Mouse (Mus musculus) embryonic facial prominence, embryonic 11.5 days (tissue): ENCODE data around the gene Cela1. TPM values are rescaled to one million over a fixed set of nuclear protein-coding genes. Genes with fewer than 3 reads are reported as not detected.

Source experiments
- ATAC-seq: fragments of 200-750 bp; cut with Nextera tagmentation; replicated peaks from 2 replicates; pipeline ENCODE4 v1.8.0; 2017; ENCODE audit warnings: low read depth; ENCODE audit not compliant: insufficient number of reproducible peaks, low FRiP score, low TSS enrichment
- DNase-seq: peaks from one replicate; pipeline ENCODE4 v3.0.0-alpha.2; 2015; ENCODE audit warnings: low spot score
- H3K27ac ChIP-seq: fragments of 300-500 bp; sonication (generic); replicated peaks from 2 replicates; pipeline ENCODE4 v1.5.1; 2014; ENCODE audit warnings: mild to moderate bottlenecking, low read depth, low read length, control low read depth
- H3K27me3 ChIP-seq: fragments of 300-500 bp; sonication (generic); 2 replicates; pipeline ENCODE4 v1.6.1; 2014; ENCODE audit warnings: mild to moderate bottlenecking, low read length, moderate library complexity, mixed read lengths; ENCODE audit not compliant: control insufficient read depth, insufficient read depth
- H3K36me3 ChIP-seq: fragments of 300-500 bp; sonication (generic); replicated peaks from 2 replicates; pipeline ENCODE4 v1.6.1; 2014; ENCODE audit warnings: low read depth, mild to moderate bottlenecking, low read length, moderate library complexity, mixed read lengths; ENCODE audit not compliant: control insufficient read depth, insufficient read depth
- H3K4me1 ChIP-seq: fragments of 300-500 bp; sonication (generic); 2 replicates; pipeline ENCODE4 v1.6.1; 2014; ENCODE audit warnings: low read length, mixed read lengths; ENCODE audit not compliant: control insufficient read depth, insufficient read depth
- H3K4me2 ChIP-seq: fragments of 300-500 bp; sonication (generic); 2 replicates; pipeline ENCODE4 v1.6.1; 2014; ENCODE audit warnings: low read depth, mild to moderate bottlenecking, control low read depth, low read length, moderate library complexity
- H3K4me3 ChIP-seq: fragments of 300-500 bp; sonication (generic); 2 replicates; pipeline ENCODE4 v1.5.1; 2014; ENCODE audit warnings: low read depth, low read length, control low read depth
- H3K9ac ChIP-seq: fragments of 300-500 bp; sonication (generic); replicated peaks from 2 replicates; pipeline ENCODE4 v1.6.1; 2014; ENCODE audit warnings: mild to moderate bottlenecking, control low read depth, low read length
- H3K9me3 ChIP-seq: fragments of 300-500 bp; sonication (generic); replicated peaks from 2 replicates; pipeline ENCODE4 v1.6.1; 2016; ENCODE audit warnings: mild to moderate bottlenecking, low read length, inconsistent platforms, mixed read lengths; ENCODE audit not compliant: control insufficient read depth
- WGBS: fragments of 180-500 bp; shearing (Covaris S2); extraction: QIAGEN DNeasy Blood & Tissue Kit; methylation state at CpG from one replicate; pipeline ENCODE4 v1.1.7; 2014; 5-methylcytosine and 5-hydroxymethylcytosine counted together
- polyA plus RNA-seq: library from polyadenylated mRNA; unstranded; fragments of >200 nt; fragmentation: Nextera tagmentation; extraction: Ambion mirVana; gene quantifications from 2 replicates; pipeline ENCODE4 v1.2.1, GENCODE M21; 2014

The Cela1 gene
- polyA plus RNA-seq, 1 experiment from 2014 or later = 1.00 TPM

- 84% methylated on average over 6 of the region's 6 CpGs for WGBS
- Histone ChIP-seq H3K4me3 (no peak overlapping the region), H3K9ac (no peak overlapping the region), H3K4me2 (no peak overlapping the region), H3K4me1 (no peaks in the 10 kb centered on the region), H3K36me3 (no peaks in the 10 kb centered on the region), H3K9me3 (no peaks in the 10 kb centered on the region), H3K27ac (no peak overlapping the region), H3K27me3 (no peaks in the 10 kb centered on the region)
- ATAC-seq = no peak
- DNase-seq = no peak
Measured at GRCm38 (mm10) chr15:100686434-100686833, 1.3 kb downstream of the Cela1 start.

DNA sequence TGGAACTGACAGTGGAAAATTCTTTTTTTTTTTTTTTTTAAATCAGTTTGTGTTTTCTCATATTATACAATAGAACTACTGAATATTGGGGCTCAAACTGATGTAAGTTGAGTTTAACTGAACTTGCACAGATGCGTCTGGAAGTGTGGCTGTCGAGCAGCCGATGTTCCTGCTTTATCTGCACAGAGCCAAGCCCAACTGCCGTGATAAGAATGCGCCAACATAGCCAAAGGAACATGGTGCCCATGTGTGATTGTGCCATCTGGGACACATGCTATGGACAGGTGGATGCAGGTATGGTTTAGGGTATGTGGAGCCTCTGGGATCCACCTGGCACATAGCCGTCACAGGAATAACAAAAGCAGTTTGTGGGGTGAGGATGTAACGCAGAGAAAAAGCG is 1.9 kb downstream of the Cela1 start:
- DNase-seq = no peak
- WGBS = 92% methylated on average over 8 of the region's 8 CpGs
- Histone ChIP-seq H3K4me2 (no peak overlapping the region), H3K4me3 (no peak overlapping the region), H3K9ac (no peak overlapping the region), H3K36me3 (no peaks in the 10 kb centered on the region), H3K4me1 (no peaks in the 10 kb centered on the region), H3K27me3 (no peaks in the 10 kb centered on the region), H3K27ac (no peak overlapping the region), H3K9me3 (no peaks in the 10 kb centered on the region)
- no peak for ATAC-seq

- ATAC-seq = no peak
Measured at GRCm38 (mm10) chr15:100685255-100685654, 2.5 kb downstream of the Cela1 start.

DNA sequence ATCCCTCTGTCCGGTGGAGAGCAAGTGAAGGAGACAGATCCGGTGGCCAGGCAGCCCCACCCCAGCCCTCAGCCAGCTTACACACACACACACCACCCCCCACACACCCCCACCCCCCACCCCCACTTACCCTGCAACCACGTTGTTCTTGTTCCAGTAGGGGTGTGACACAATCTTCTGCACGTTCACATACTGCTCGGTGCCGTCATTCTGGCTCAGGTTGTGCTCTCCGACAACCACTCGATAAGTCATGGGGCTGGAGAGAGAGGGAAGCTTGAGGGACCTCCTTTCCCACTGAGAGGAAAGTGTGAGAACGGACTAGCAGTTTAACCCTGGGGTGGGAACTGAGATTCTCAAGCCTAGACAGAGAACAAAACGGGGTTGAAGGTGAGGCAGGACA is 3.3 kb downstream of the Cela1 start:
- WGBS = 65% methylated on average over 10 of the region's 10 CpGs
- H3K9ac ChIP-seq = no peak overlapping the region
- ATAC-seq (no peak), DNase-seq (no peak)
- no peaks in the 10 kb centered on the region for H3K9me3 ChIP-seq
- H3K4me2 ChIP-seq = no peak overlapping the region
- no peaks in the 10 kb centered on the region for H3K27me3 ChIP-seq
- no peaks in the 10 kb centered on the region for H3K4me1 ChIP-seq
- no peak overlapping the region for H3K4me3 ChIP-seq
- no peak overlapping the region for H3K27ac ChIP-seq
- no peaks in the 10 kb centered on the region for H3K36me3 ChIP-seq

More at GRCm38 (mm10) chr15:100685255-100685654, 2.5 kb downstream of the Cela1 start:
- no peaks in the 10 kb centered on the region for H3K27me3 ChIP-seq
- H3K36me3 ChIP-seq = no peaks in the 10 kb centered on the region
- H3K27ac ChIP-seq = no peak overlapping the region
- no peak overlapping the region for H3K9ac ChIP-seq
- no peaks in the 10 kb centered on the region for H3K9me3 ChIP-seq
- no peak overlapping the region for H3K4me3 ChIP-seq
- H3K4me1 ChIP-seq = no peaks in the 10 kb centered on the region
- WGBS = 19% methylated on average over 13 of the region's 13 CpGs
- no peak overlapping the region for H3K4me2 ChIP-seq
- DNase-seq = no peak

- H3K4me1 ChIP-seq = no peaks in the 10 kb centered on the region
- no peak overlapping the region for H3K4me3 ChIP-seq
- 50% methylated on average over 2 of the region's 2 CpGs for WGBS
- no peaks in the 10 kb centered on the region for H3K27me3 ChIP-seq
- H3K36me3 ChIP-seq = no peaks in the 10 kb centered on the region
- no peak overlapping the region for H3K9ac ChIP-seq
- H3K4me2 ChIP-seq = no peak overlapping the region
- H3K9me3 ChIP-seq = no peaks in the 10 kb centered on the region
- DNase-seq (peak; percentile 92), ATAC-seq (no peak)
- no peak overlapping the region for H3K27ac ChIP-seq
Measured at GRCm38 (mm10) chr15:100683041-100683440, 4.7 kb downstream of the Cela1 start.

- H3K27ac ChIP-seq = no peak overlapping the region
- no peak for DNase-seq
Measured at GRCm38 (mm10) chr15:100681770-100682169, 6.0 kb downstream of the Cela1 start.

GRCm38 (mm10) chr15:100680381-100680780 is 7.3 kb downstream of the Cela1 start:
- Histone ChIP-seq H3K36me3 (no peaks in the 10 kb centered on the region), H3K27ac (no peak overlapping the region), H3K4me1 (no peaks in the 10 kb centered on the region), H3K9ac (no peak overlapping the region), H3K27me3 (no peaks in the 10 kb centered on the region), H3K9me3 (no peaks in the 10 kb centered on the region), H3K4me3 (no peak overlapping the region), H3K4me2 (no peak overlapping the region)
- no peak for DNase-seq
- ATAC-seq = no peak
- 45% methylated on average over 3 of the region's 3 CpGs for WGBS

More at GRCm38 (mm10) chr15:100681770-100682169, 6.0 kb downstream of the Cela1 start:
- WGBS = 28% methylated on average over 7 of the region's 7 CpGs
- no peaks in the 10 kb centered on the region for H3K9me3 ChIP-seq
- no peaks in the 10 kb centered on the region for H3K27me3 ChIP-seq
- no peak for ATAC-seq
- no peak overlapping the region for H3K4me3 ChIP-seq
- no peak overlapping the region for H3K4me2 ChIP-seq
- H3K4me1 ChIP-seq = no peaks in the 10 kb centered on the region
- H3K9ac ChIP-seq = no peak overlapping the region
- H3K36me3 ChIP-seq = no peaks in the 10 kb centered on the region

DNA sequence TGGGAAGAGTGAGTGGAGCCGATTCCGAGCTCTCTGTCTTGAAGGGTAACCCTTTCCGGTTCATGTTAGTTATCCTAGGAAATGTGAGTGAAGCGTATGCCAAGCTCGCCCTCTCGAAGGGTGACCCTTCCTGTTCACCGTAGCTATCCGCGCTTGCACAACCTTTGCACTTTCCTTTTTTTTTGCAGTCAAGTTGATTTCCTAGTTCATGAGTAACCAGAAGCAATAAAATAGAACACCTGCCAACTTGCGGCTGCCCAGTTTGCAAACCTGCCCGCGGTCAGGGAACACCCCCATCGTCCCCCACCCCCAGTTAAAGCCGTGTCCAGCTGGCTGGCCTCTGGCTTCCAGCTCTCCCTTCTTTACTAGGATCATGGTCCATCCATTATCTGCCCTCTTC is 8.7 kb downstream of the Cela1 start:
- Histone ChIP-seq H3K4me1 (no peaks in the 10 kb centered on the region), H3K27me3 (no peaks in the 10 kb centered on the region), H3K4me2 (no peak overlapping the region), H3K9ac (no peak overlapping the region), H3K4me3 (no peak overlapping the region), H3K27ac (no peak overlapping the region), H3K9me3 (no peaks in the 10 kb centered on the region), H3K36me3 (no peaks in the 10 kb centered on the region)
- DNase-seq (no peak), ATAC-seq (no peak)
- 92% methylated on average over 14 of the region's 14 CpGs for WGBS
